Mouse (Mus musculus) adrenal gland, postnatal 0 days (tissue): ENCODE data around the gene Rnf167. TPM values are rescaled to one million over a fixed set of nuclear protein-coding genes. Genes with fewer than 3 reads are reported as not detected.

Experiments
- polyA plus RNA-seq: library from polyadenylated mRNA; unstranded; fragments of >200 nt; fragmentation: Nextera tagmentation; extraction: Ambion mirVana; gene quantifications from 2 replicates; pipeline ENCODE4 v1.2.1, GENCODE M21; 2015

Rnf167 gene
- 69.6 and 99.5 TPM in 2 replicates for polyA plus RNA-seq

GRCm38 (mm10) chr11:70646691-70647650, at the start of gene Rnf167, which contains the start of gene Slc25a11:
Rnf167 (plus strand) TSS chr11:70647235.
Slc25a11 (minus strand) TSS chr11:70647479.

GRCm38 (mm10) chr11:70615516-70616093, 31.4 kb upstream of the Rnf167 start, which contains the start of gene 4930544D05Rik:
4930544D05Rik (plus strand) TSS chr11:70615848.

GRCm38 (mm10) chr11:70619101-70619500, 27.9 kb upstream of the Rnf167 start, which contains the start of gene Chrne:
Chrne (minus strand) TSS chr11:70619216.

GRCm38 (mm10) chr11:70638714-70639278, 8.2 kb upstream of the Rnf167 start, which contains the start of gene Gp1ba:
Gp1ba (plus strand) TSS chr11:70639122.

GRCm38 (mm10) chr11:70654198-70654922, 7.3 kb downstream of the Rnf167 start, which contains the start of gene Pfn1:
Pfn1 (minus strand) TSS chr11:70654644.

GRCm38 (mm10) chr11:70656964-70657363, 9.9 kb downstream of the Rnf167 start, which contains the start of gene Eno3:
Eno3 (plus strand) TSS chr11:70657202.

GRCm38 (mm10) chr11:70668771-70669505, 21.9 kb downstream of the Rnf167 start, which contains the start of gene Spag7:
Spag7 (minus strand) TSS chr11:70669416.

GRCm38 (mm10) chr11:70687601-70688199, 40.7 kb downstream of the Rnf167 start, which contains the start of gene Camta2:
Camta2 (minus strand) TSS chr11:70688105.

GRCm38 (mm10) chr11:70699722-70700556, 52.9 kb downstream of the Rnf167 start, which contains the start of the genes Inca1 and Kif1c:
Inca1 (minus strand) TSS chr11:70700155.
Kif1c (plus strand) TSS chr11:70700548.

Other genes starting within 250 kb of the Rnf167 start
- 15.5 and 15.7 TPM in 2 replicates for gene Pelp1, start 237.2 kb upstream of the Rnf167 start, polyA plus RNA-seq
- gene Arrb2, start 214.6 kb upstream of the Rnf167 start, polyA plus RNA-seq, result 14.6 and 17.0 TPM in 2 replicates
- 25.7 and 35.8 TPM in 2 replicates for gene Med11, start 195.3 kb upstream of the Rnf167 start, polyA plus RNA-seq
- 0.68 and 1.1 TPM in 2 replicates for gene Zmynd15, start 187.8 kb upstream of the Rnf167 start, polyA plus RNA-seq
- 12.3 and 15.6 TPM in 2 replicates for gene Cxcl16, start 187.3 kb upstream of the Rnf167 start, polyA plus RNA-seq
- gene Tm4sf5, start 142.0 kb upstream of the Rnf167 start, polyA plus RNA-seq, result 3.7 and 10.0 TPM in 2 replicates
- 0.63 and 1.1 TPM in 2 replicates for gene Vmo1, start 132.6 kb upstream of the Rnf167 start, polyA plus RNA-seq
- 0.61 and 1.6 TPM in 2 replicates for gene Gltpd2, start 128.0 kb upstream of the Rnf167 start, polyA plus RNA-seq
- gene Psmb6, start 121.9 kb upstream of the Rnf167 start, polyA plus RNA-seq, result 682 and 707 TPM in 2 replicates
- gene Gm40193, start 114.3 kb upstream of the Rnf167 start, polyA plus RNA-seq, result not detected in 2 replicates
- 5.9 and 7.8 TPM in 2 replicates for gene Pld2, start 107.2 kb upstream of the Rnf167 start, polyA plus RNA-seq
- gene Mink1, start 84.4 kb upstream of the Rnf167 start, polyA plus RNA-seq, result 8.4 and 8.8 TPM in 2 replicates
- gene 4930544D05Rik, start 31.4 kb upstream of the Rnf167 start, polyA plus RNA-seq, result not detected in 2 replicates
- 0.30 TPM in 1 of 2 replicates, not detected in the other for gene Chrne, start 28.0 kb upstream of the Rnf167 start, polyA plus RNA-seq
- 0.19 and 0.47 TPM in 2 replicates for gene Gp1ba, start 8.1 kb upstream of the Rnf167 start, polyA plus RNA-seq
- 105 and 154 TPM in 2 replicates for gene Slc25a11, start 244 bp downstream of the Rnf167 start, polyA plus RNA-seq
- 1,006 and 1,381 TPM in 2 replicates for gene Pfn1, start 7.4 kb downstream of the Rnf167 start, polyA plus RNA-seq
- gene Eno3, start 10.0 kb downstream of the Rnf167 start, polyA plus RNA-seq, result 14.3 and 21.6 TPM in 2 replicates
- gene Spag7, start 22.2 kb downstream of the Rnf167 start, polyA plus RNA-seq, result 91.7 and 114 TPM in 2 replicates
- gene Camta2, start 40.9 kb downstream of the Rnf167 start, polyA plus RNA-seq, result 8.7 and 12.8 TPM in 2 replicates
- gene Inca1, start 52.9 kb downstream of the Rnf167 start, polyA plus RNA-seq, result 7.0 and 12.5 TPM in 2 replicates
- 2.4 and 3.8 TPM in 2 replicates for gene Kif1c, start 53.3 kb downstream of the Rnf167 start, polyA plus RNA-seq
- 4.8 and 7.6 TPM in 2 replicates for gene Zfp3, start 117.0 kb downstream of the Rnf167 start, polyA plus RNA-seq
- gene Scimp, start 165.4 kb downstream of the Rnf167 start, polyA plus RNA-seq, result 0.41 and 0.43 TPM in 2 replicates
- gene Rabep1, start 197.5 kb downstream of the Rnf167 start, polyA plus RNA-seq, result 39.8 and 75.7 TPM in 2 replicates